Mouse (Mus musculus) intestine, embryonic 15.5 days (tissue): ENCODE results near the gene Arf3. TPM values are rescaled to one million over a fixed set of nuclear protein-coding genes. Genes with fewer than 3 reads are reported as not detected.
A peak's percentile ranks its signal among the peaks of the same experiment; 100 is the strongest.

Experiments
- ATAC-seq: fragments of 200-750 bp; cut with Nextera tagmentation; 2 replicates; pipeline ENCODE4 v1.8.0; 2017; ENCODE audit warnings: moderate TSS enrichment, moderate library complexity
- H3K27ac ChIP-seq: fragments of 300-500 bp; sonication (generic); 2 replicates; pipeline ENCODE4 v1.5.1; 2015; ENCODE audit warnings: mild to moderate bottlenecking, inconsistent platforms
- H3K27me3 ChIP-seq: fragments of 300-500 bp; sonication (generic); replicated peaks from 2 replicates; pipeline ENCODE4 v1.6.1; 2015; ENCODE audit warnings: inconsistent platforms
- H3K36me3 ChIP-seq: fragments of 300-500 bp; sonication (generic); 2 replicates; pipeline ENCODE4 v1.6.1; 2015; ENCODE audit warnings: inconsistent platforms
- H3K4me1 ChIP-seq: fragments of 300-500 bp; sonication (generic); replicated peaks from 2 replicates; pipeline ENCODE4 v1.6.1; 2015; ENCODE audit warnings: inconsistent platforms
- H3K4me2 ChIP-seq: fragments of 300-500 bp; sonication (generic); replicated peaks from 2 replicates; pipeline ENCODE4 v1.6.1; 2015; ENCODE audit warnings: mild to moderate bottlenecking, inconsistent platforms
- H3K4me3 ChIP-seq: fragments of 300-500 bp; sonication (generic); replicated peaks from 2 replicates; pipeline ENCODE4 v1.5.1; 2015; ENCODE audit warnings: inconsistent platforms
- H3K9ac ChIP-seq: fragments of 300-500 bp; sonication (generic); 2 replicates; pipeline ENCODE4 v1.6.1; 2015; ENCODE audit warnings: inconsistent platforms
- H3K9me3 ChIP-seq: fragments of 300-500 bp; sonication (generic); 2 replicates; pipeline ENCODE4 v1.6.1; 2016; ENCODE audit warnings: inconsistent platforms
- WGBS: fragments of 180-500 bp; shearing (Covaris S2); methylation state at CpG from one replicate; pipeline ENCODE4 v1.1.7; 2015; 5-methylcytosine and 5-hydroxymethylcytosine counted together
- polyA plus RNA-seq: library from polyadenylated mRNA; unstranded; fragments of >200 nt; fragmentation: Nextera tagmentation; extraction: Ambion mirVana; gene quantifications from 2 replicates; pipeline ENCODE4 v1.2.1, GENCODE M21; 2015

Arf3 gene
- polyA plus RNA-seq, 1 experiment from 2014 or later, result 39.8 TPM

GRCm38 (mm10) chr15:98787930-98788329 lies 24.9 kb upstream of the Arf3 start:
- Histone ChIP-seq H3K4me2 (no peak overlapping the region), H3K4me1 (peaks cover 34% of the 10 kb centered on the region), H3K4me3 (no peak overlapping the region), H3K36me3 (no peaks in the 10 kb centered on the region), H3K27ac (no peak overlapping the region), H3K9me3 (no peaks in the 10 kb centered on the region), H3K9ac (no peak overlapping the region), H3K27me3 (peaks cover 67% of the 10 kb centered on the region)
- ATAC-seq, result no peak
- 30% methylated on average over 4 of the region's 4 CpGs for WGBS

DNA sequence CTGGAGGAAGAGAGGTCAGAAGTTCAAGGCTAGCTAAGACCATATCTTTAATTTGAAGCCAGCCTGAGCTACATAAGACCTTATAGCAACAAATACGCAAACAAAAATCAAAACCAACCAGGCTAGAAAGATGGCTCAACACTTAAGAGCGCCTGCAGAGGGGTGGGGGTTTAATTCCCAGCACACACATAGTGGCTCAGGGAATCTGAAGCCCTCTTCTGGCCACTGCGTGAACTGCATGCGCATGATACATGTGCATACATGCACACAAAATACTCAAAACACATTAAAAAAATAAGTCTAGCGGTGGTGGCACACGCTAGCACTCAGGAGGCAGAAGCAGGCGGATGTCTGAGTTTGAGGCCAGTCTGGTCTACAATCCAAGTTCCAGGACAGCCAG lies 22.7 kb upstream of the Arf3 start:
- H3K4me3 ChIP-seq, result no peak overlapping the region
- no peaks in the 10 kb centered on the region for H3K9me3 ChIP-seq
- no peak overlapping the region for H3K9ac ChIP-seq
- H3K4me2 ChIP-seq, result no peak overlapping the region
- H3K27ac ChIP-seq, result no peak overlapping the region
- WGBS, result 42% methylated on average over 7 of the region's 7 CpGs
- H3K36me3 ChIP-seq, result no peaks in the 10 kb centered on the region
- H3K27me3 ChIP-seq, result peaks cover 57% of the 10 kb centered on the region
- ATAC-seq, result no peak
- H3K4me1 ChIP-seq, result peaks cover 13% of the 10 kb centered on the region

GRCm38 (mm10) chr15:98781166-98781565 lies 18.2 kb upstream of the Arf3 start:
- Histone ChIP-seq H3K4me1 (peaks cover 25% of the 10 kb centered on the region), H3K36me3 (no peaks in the 10 kb centered on the region), H3K9me3 (no peaks in the 10 kb centered on the region), H3K9ac (no peak overlapping the region), H3K4me2 (no peak overlapping the region), H3K27ac (no peak overlapping the region), H3K4me3 (no peak overlapping the region), H3K27me3 (peaks cover 63% of the 10 kb centered on the region)
- 27% methylated on average over 6 of the region's 6 CpGs for WGBS
- no peak for ATAC-seq

DNA sequence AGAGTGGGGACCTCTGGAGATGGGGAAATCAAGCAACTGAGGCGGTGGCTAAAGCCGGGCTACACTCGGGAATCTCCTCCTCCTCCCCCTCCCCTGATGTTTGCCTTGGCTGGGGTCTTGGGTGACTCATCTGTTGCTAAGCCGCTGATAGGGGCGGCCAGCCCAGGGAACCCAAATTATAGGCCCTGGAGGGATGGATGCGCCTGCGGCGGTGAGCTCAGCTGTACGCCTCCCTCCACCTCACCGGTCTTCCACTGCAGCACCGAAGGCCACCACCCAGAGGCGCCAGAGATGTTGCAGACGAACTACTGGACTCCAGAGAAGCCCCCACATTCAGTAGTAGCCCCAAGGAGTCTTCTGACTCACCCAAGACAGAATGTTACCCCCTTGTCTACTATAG lies 17.6 kb upstream of the Arf3 start:
- 5% methylated on average over 13 of the region's 13 CpGs for WGBS
- H3K36me3 ChIP-seq, result no peaks in the 10 kb centered on the region
- H3K4me2 ChIP-seq, result no peak overlapping the region
- H3K9me3 ChIP-seq, result no peaks in the 10 kb centered on the region
- H3K9ac ChIP-seq, result no peak overlapping the region
- ATAC-seq, result 0 out of 2 replicates have a peak, but pooled peaks have one; percentile 23
- H3K27ac ChIP-seq, result no peak overlapping the region
- peaks cover 69% of the 10 kb centered on the region for H3K27me3 ChIP-seq
- H3K4me1 ChIP-seq, result peaks cover 31% of the 10 kb centered on the region
- H3K4me3 ChIP-seq, result no peak overlapping the region

DNA sequence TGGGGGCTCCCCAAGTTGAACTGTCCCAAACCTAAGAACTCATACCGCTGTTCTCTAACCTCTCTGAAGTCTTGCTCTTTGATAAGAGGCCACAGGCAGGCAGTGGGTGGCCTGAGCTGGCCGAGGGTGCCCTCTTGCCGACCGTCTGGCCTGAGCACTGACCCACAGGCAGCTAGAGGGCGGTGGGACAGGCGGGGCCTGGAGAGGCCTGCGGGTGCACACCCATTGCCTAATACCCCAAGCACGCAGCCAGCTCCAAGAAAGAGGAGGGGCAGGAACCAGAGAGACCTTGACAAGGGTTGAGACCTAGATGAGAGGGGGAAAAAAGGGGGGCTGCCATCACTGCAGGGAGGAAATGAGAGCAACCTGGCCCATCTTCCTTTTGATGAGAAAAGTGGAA lies 17.1 kb upstream of the Arf3 start:
- no peak overlapping the region for H3K4me3 ChIP-seq
- no peak overlapping the region for H3K9ac ChIP-seq
- no peak for ATAC-seq
- H3K27ac ChIP-seq, result no peak overlapping the region
- no peak overlapping the region for H3K4me2 ChIP-seq
- no peaks in the 10 kb centered on the region for H3K36me3 ChIP-seq
- no peaks in the 10 kb centered on the region for H3K9me3 ChIP-seq
- peaks cover 34% of the 10 kb centered on the region for H3K4me1 ChIP-seq
- peaks cover 70% of the 10 kb centered on the region for H3K27me3 ChIP-seq
- 6% methylated on average over 8 of the region's 8 CpGs for WGBS

DNA sequence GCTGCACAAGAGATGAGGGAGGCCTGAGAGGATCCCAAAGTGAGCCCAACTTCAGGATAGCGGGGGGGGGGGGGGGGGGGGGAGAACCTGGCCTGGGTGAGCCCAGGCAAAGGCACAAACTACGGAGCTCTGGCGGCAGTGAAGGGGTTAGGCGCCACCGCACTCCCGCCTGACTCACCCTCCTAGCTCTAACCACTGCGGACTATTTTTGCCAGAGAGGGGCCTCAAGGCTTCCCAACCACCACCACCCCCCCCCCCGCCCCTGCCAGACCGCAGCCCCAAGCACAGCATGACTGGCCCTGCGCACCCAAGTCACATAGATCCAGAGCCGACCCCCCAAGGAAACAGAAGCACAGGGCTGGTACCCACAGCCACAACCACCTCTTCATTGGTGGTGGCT lies 15.8 kb upstream of the Arf3 start:
- no peak overlapping the region for H3K4me2 ChIP-seq
- no peak overlapping the region for H3K4me3 ChIP-seq
- WGBS, result 3% methylated on average over 7 of the region's 11 CpGs
- peaks cover 80% of the 10 kb centered on the region for H3K27me3 ChIP-seq
- no peaks in the 10 kb centered on the region for H3K36me3 ChIP-seq
- no peak overlapping the region for H3K27ac ChIP-seq
- peaks cover 38% of the 10 kb centered on the region for H3K4me1 ChIP-seq
- H3K9ac ChIP-seq, result no peak overlapping the region
- ATAC-seq, result no peak
- no peaks in the 10 kb centered on the region for H3K9me3 ChIP-seq

DNA sequence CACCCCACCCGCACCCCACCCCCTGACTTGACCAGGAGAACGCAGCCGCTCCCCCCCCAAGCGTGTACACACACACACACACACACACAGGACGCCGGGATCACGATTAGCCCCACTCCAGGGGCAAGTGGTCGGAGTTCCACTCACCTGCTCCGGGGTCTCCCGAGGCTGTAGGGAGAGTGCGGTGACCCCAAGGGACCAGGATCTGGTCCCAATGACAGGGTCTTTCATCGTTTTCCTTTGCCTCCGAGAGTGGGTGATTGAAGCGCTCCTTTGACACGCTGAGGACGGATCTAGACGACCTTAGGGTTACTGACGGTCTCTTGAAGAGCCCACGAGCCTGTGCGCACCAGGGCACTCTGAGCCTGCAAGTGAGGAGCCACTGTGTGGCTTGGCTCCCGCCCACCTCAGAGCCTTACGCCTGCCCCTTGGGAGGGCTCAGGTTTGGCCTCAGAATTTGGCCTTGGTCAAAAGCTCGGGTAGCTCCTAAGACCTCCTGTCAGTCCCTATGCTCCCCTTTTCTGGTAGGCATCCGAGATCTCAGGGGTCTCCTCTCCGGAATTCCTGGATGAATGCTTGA lies 15.3 kb upstream of the Arf3 start:
- peaks cover 82% of the 10 kb centered on the region for H3K27me3 ChIP-seq
- peaks cover 38% of the 10 kb centered on the region for H3K4me1 ChIP-seq
- H3K4me2 ChIP-seq, result peak overlapping the region; percentile 51
- ATAC-seq, result no peak
- H3K36me3 ChIP-seq, result no peaks in the 10 kb centered on the region
- no peaks in the 10 kb centered on the region for H3K9me3 ChIP-seq
- no peak overlapping the region for H3K9ac ChIP-seq
- 2% methylated on average over 24 of the region's 25 CpGs for WGBS
- H3K4me3 ChIP-seq, result peak overlapping the region; percentile 31
- no peak overlapping the region for H3K27ac ChIP-seq

GRCm38 (mm10) chr15:98777762-98778161 lies 14.7 kb upstream of the Arf3 start, which contains the start of gene Wnt10b:
Gene Wnt10b (minus strand): TSS chr15:98778150.
- Histone ChIP-seq H3K9me3 (no peaks in the 10 kb centered on the region), H3K4me2 (peak within 1 kb of the TSS; percentile 57), H3K36me3 (no peaks in the 10 kb centered on the region), H3K27ac (no peak within 1 kb of the TSS), H3K4me3 (peak within 1 kb of the TSS; percentile 31), H3K4me1 (peaks cover 40% of the 10 kb centered on the region), H3K27me3 (peaks cover 88% of the 10 kb centered on the region), H3K9ac (no peak within 1 kb of the TSS)
- WGBS, result under 1% methylated on average over 24 of the region's 33 CpGs
- no peak for ATAC-seq

GRCm38 (mm10) chr15:98777005-98777616 lies 14.1 kb upstream of the Arf3 start:
- Histone ChIP-seq H3K27me3 (peaks cover 94% of the 10 kb centered on the region), H3K36me3 (no peaks in the 10 kb centered on the region), H3K9ac (no peak overlapping the region), H3K9me3 (no peaks in the 10 kb centered on the region), H3K4me3 (peak overlapping the region; percentile 31), H3K4me2 (peak overlapping the region; percentile 57), H3K27ac (no peak overlapping the region), H3K4me1 (peaks cover 45% of the 10 kb centered on the region)
- WGBS, result 5% methylated on average over 19 of the region's 19 CpGs
- ATAC-seq, result no peak

- Histone ChIP-seq H3K9me3 (no peaks in the 10 kb centered on the region), H3K9ac (no peak overlapping the region), H3K4me3 (peak overlapping the region; percentile 31), H3K4me1 (peaks cover 45% of the 10 kb centered on the region), H3K27me3 (peaks cover 96% of the 10 kb centered on the region), H3K36me3 (no peaks in the 10 kb centered on the region), H3K27ac (no peak overlapping the region), H3K4me2 (peak overlapping the region; percentile 57)
- peak; percentile 61 for ATAC-seq
- WGBS, result 2% methylated on average over 62 of the region's 62 CpGs
Measured at GRCm38 (mm10) chr15:98776280-98777004, 13.4 kb upstream of the Arf3 start.

DNA sequence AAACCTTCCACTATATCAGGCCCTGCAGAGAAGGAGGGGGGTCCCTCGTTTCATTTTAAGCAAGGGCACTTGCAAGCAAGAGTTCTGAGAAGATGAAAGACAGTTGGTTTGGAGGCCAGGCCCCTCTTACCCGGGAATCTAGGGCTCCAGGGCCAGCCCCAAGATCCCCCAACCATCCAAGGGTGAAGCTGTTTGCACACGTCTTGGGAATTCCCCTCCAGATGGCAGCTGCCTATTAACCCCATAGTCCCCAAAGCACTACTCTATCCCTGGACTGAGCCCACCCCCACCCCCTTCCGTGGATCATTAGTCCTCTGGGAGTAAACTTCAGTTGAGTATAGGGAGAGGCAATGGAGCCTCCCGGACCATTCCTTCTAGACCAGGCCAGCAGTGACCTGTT lies 12.5 kb upstream of the Arf3 start:
- Histone ChIP-seq H3K4me3 (no peak overlapping the region), H3K9me3 (no peaks in the 10 kb centered on the region), H3K4me1 (peaks cover 44% of the 10 kb centered on the region), H3K36me3 (no peaks in the 10 kb centered on the region), H3K9ac (no peak overlapping the region), H3K27ac (no peak overlapping the region), H3K4me2 (no peak overlapping the region), H3K27me3 (peaks cover 92% of the 10 kb centered on the region)
- WGBS, result 8% methylated on average over 5 of the region's 5 CpGs
- no peak for ATAC-seq

DNA sequence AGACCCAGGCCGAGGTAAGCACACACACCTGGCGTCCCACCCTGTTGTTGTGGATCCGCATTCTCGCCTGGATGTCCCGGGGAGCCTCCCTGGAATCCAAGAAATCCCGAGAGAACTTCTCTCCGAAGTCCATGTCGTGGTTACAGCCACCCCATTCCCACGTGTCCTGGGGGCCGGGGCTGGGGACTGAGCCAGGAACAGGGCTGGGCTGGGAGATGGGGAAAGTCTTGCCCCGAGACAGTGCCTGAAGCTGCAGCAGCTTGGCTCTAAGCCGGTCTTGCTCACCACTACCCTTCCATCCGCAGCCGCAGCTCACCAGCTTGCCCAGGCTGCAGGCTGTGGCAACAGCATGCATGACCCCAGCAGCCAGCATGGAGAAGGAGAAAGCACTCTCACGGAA lies 11.1 kb upstream of the Arf3 start:
- Histone ChIP-seq H3K9me3 (no peaks in the 10 kb centered on the region), H3K36me3 (no peaks in the 10 kb centered on the region), H3K27me3 (peaks cover 87% of the 10 kb centered on the region), H3K4me3 (no peak overlapping the region), H3K9ac (no peak overlapping the region), H3K27ac (no peak overlapping the region), H3K4me2 (no peak overlapping the region), H3K4me1 (peaks cover 43% of the 10 kb centered on the region)
- ATAC-seq, result no peak
- WGBS, result 22% methylated on average over 15 of the region's 15 CpGs
